Mouse (Mus musculus) CH12.LX (cell line): ENCODE measurements around the gene Phlpp2.
"Not testable (repeated sequence)": the region's sequence is repeated elsewhere in the genome, so short reads cannot be mapped to it uniquely, and the experiment has no call there.

ENCODE experiments used
- CHD2 ChIP-seq: IDR thresholded peaks from 2 replicates; pipeline ENCODE4 v1.6.1; 2011; ENCODE audit warnings: low read length, improper control_type of control experiment
- CTCF ChIP-seq, 2 experiments: IDR thresholded peaks in 1 of 2; conservative IDR thresholded peaks in 1 of 2; 2 replicates each; pipeline ENCODE4 v1.5.1; 2011 to 2012; ENCODE audit warnings: low read depth in 2 of 2, low read length in 2 of 2, improper control_type of control experiment in 1 of 2, inconsistent platforms in 1 of 2, mild to moderate bottlenecking in 1 of 2, moderate library complexity in 1 of 2
- NELFE ChIP-seq: IDR thresholded peaks from 2 replicates; pipeline ENCODE4 v1.6.1; 2011; ENCODE audit warnings: low read depth, low read length, improper control_type of control experiment
- ZNF384 ChIP-seq: IDR thresholded peaks from 2 replicates; pipeline ENCODE4 v1.6.1; 2012; ENCODE audit warnings: low read depth, low read length, improper control_type of control experiment, inconsistent platforms

DNA sequence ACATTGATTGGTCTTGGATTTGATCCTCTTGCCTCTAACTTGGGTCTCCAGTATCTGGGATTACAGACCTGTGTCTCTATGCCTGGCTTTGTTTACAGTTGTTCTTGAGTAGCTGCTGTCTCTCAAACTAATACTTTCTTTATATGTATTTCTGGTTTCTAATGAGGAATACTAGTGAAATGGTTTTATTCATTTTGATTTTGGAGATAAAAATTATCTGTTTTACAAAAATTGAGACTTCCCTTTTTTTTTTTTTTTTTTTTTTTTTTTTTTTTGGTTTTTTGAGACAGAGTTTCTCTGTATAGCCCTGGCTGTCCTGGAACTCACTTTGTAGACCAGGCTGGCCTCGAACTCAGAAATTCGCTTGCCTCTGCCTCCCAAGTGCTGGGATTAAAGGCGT is 5.5 kb downstream of the Phlpp2 start:
- not testable (repeated sequence) for TF ChIP-seq NELFE; CTCF (conservative IDR thresholded peaks at IDR 0.05 in 1 of 2, IDR thresholded peaks at IDR 0.05 in 1 of 2; ENCODE audit: low read depth in 2 of 2, low read length in 2 of 2); ZNF384; CHD2
